Mouse (Mus musculus): ENCODE data around the gene Ccnyl1. TPM values are rescaled to one million over a fixed set of nuclear protein-coding genes. Genes with fewer than 3 reads are reported as not detected.
A peak's percentile ranks its signal among the peaks of the same experiment; 100 is the strongest.

Ccnyl1 gene
- polyA plus RNA-seq, 1 experiment from 2014 or later, result 3.9 TPM

GRCm38 (mm10) chr1:64753109-64753508, 62.9 kb downstream of the Ccnyl1 start:
- no peaks in the 10 kb centered on the region for H3K27me3 ChIP-seq (ENCODE audit: control insufficient read depth, insufficient read depth, low read length)
- no peak for TF ChIP-seq EP300 (optimal IDR thresholded peaks at IDR 0.05)
- no peak for TF ChIP-seq CTCF (IDR thresholded peaks at IDR 0.05; ENCODE audit: low read depth)
- H3K27ac ChIP-seq (replicated peaks), result no peak overlapping the region
- no peak overlapping the region for H3K9ac ChIP-seq (ENCODE audit: low read length)
- no peak for DNase-seq (ENCODE audit: low spot score)
- ATAC-seq (ENCODE audit: low FRiP score, low TSS enrichment), result no peak
- H3K4me3 ChIP-seq (ENCODE audit: low read depth, low read length), result no peak overlapping the region
- WGBS, result 69% methylated on average over 8 of the region's 8 CpGs
- 0 out of 2 replicates have a peak, but pooled peaks cover 6% of the 10 kb centered on the region for H3K4me1 ChIP-seq (replicated peaks; ENCODE audit: control insufficient read depth, insufficient read depth)
- H3K9me3 ChIP-seq (ENCODE audit: control insufficient read depth, low read length), result no peaks in the 10 kb centered on the region
- H3K4me2 ChIP-seq (replicated peaks; ENCODE audit: low read depth), result no peak overlapping the region
- no peaks in the 10 kb centered on the region for H3K36me3 ChIP-seq (ENCODE audit: control insufficient read depth, insufficient read depth, low read length)

GRCm38 (mm10) chr1:64753668-64754067, 63.4 kb downstream of the Ccnyl1 start:
- no peak overlapping the region for H3K9ac ChIP-seq (ENCODE audit: low read length)
- TF ChIP-seq CTCF (IDR thresholded peaks at IDR 0.05; ENCODE audit: low read depth), result no peak
- no peak for TF ChIP-seq EP300 (optimal IDR thresholded peaks at IDR 0.05)
- H3K27ac ChIP-seq (replicated peaks), result no peak overlapping the region
- no peaks in the 10 kb centered on the region for H3K36me3 ChIP-seq (ENCODE audit: control insufficient read depth, insufficient read depth, low read length)
- WGBS, result 59% methylated on average over 7 of the region's 7 CpGs
- ATAC-seq (ENCODE audit: low FRiP score, low TSS enrichment) (no peak), DNase-seq (ENCODE audit: low spot score) (no peak)
- H3K9me3 ChIP-seq (ENCODE audit: control insufficient read depth, low read length), result no peaks in the 10 kb centered on the region
- H3K27me3 ChIP-seq (ENCODE audit: control insufficient read depth, insufficient read depth, low read length), result no peaks in the 10 kb centered on the region
- no peak overlapping the region for H3K4me3 ChIP-seq (ENCODE audit: low read depth, low read length)
- H3K4me1 ChIP-seq (replicated peaks; ENCODE audit: control insufficient read depth, insufficient read depth), result 0 out of 2 replicates have a peak, but pooled peaks cover 6% of the 10 kb centered on the region
- H3K4me2 ChIP-seq (replicated peaks; ENCODE audit: low read depth), result no peak overlapping the region

GRCm38 (mm10) chr1:64754658-64755057, 64.4 kb downstream of the Ccnyl1 start:
- Histone ChIP-seq H3K4me3 (ENCODE audit: low read depth, low read length) (no peak overlapping the region), H3K27ac (replicated peaks) (no peak overlapping the region), H3K4me2 (replicated peaks; ENCODE audit: low read depth) (no peak overlapping the region), H3K9me3 (ENCODE audit: control insufficient read depth, low read length) (no peaks in the 10 kb centered on the region), H3K27me3 (ENCODE audit: control insufficient read depth, insufficient read depth, low read length) (no peaks in the 10 kb centered on the region), H3K9ac (ENCODE audit: low read length) (no peak overlapping the region), H3K4me1 (replicated peaks; ENCODE audit: control insufficient read depth, insufficient read depth) (0 out of 2 replicates have a peak, but pooled peaks cover 6% of the 10 kb centered on the region), H3K36me3 (ENCODE audit: control insufficient read depth, insufficient read depth, low read length) (no peaks in the 10 kb centered on the region)
- peak; percentile 15 for DNase-seq (ENCODE audit: low spot score)
- peak; percentile 22; the same call in 1 of the 2 replicates for ATAC-seq (ENCODE audit: low FRiP score, low TSS enrichment)
- WGBS, result 81% methylated on average over 5 of the region's 5 CpGs
- no peak for TF ChIP-seq CTCF (IDR thresholded peaks at IDR 0.05; ENCODE audit: low read depth)
- no peak for TF ChIP-seq EP300 (optimal IDR thresholded peaks at IDR 0.05)

- 36% methylated on average over 7 of the region's 7 CpGs for WGBS
- Histone ChIP-seq H3K36me3 (ENCODE audit: control insufficient read depth, insufficient read depth, low read length) (no peaks in the 10 kb centered on the region), H3K27ac (replicated peaks) (peak overlapping the region; percentile 77)
These were observed 65.8 kb downstream of the Ccnyl1 start for GRCm38 (mm10) chr1:64755971-64756639.

GRCm38 (mm10) chr1:64756640-64757030, 66.4 kb downstream of the Ccnyl1 start:
- Histone ChIP-seq H3K9ac (ENCODE audit: low read length) (no peak overlapping the region), H3K4me1 (replicated peaks; ENCODE audit: control insufficient read depth, insufficient read depth) (0 out of 2 replicates have a peak, but pooled peaks cover 6% of the 10 kb centered on the region), H3K4me3 (ENCODE audit: low read depth, low read length) (no peak overlapping the region), H3K9me3 (ENCODE audit: control insufficient read depth, low read length) (no peaks in the 10 kb centered on the region), H3K27me3 (ENCODE audit: control insufficient read depth, insufficient read depth, low read length) (no peaks in the 10 kb centered on the region), H3K36me3 (ENCODE audit: control insufficient read depth, insufficient read depth, low read length) (no peaks in the 10 kb centered on the region), H3K4me2 (replicated peaks; ENCODE audit: low read depth) (peak overlapping the region; percentile 2; the same call in 1 of the 2 replicates), H3K27ac (replicated peaks) (peak overlapping the region; percentile 77)
- TF ChIP-seq CTCF (IDR thresholded peaks at IDR 0.05; ENCODE audit: low read depth) (no peak), EP300 (optimal IDR thresholded peaks at IDR 0.05) (no peak)
- no peak for ATAC-seq (ENCODE audit: low FRiP score, low TSS enrichment)
- peak; percentile 40 for DNase-seq (ENCODE audit: low spot score)
- WGBS, result 28% methylated on average over 10 of the region's 10 CpGs

More at GRCm38 (mm10) chr1:64755971-64756639, 65.8 kb downstream of the Ccnyl1 start:
- H3K4me1 ChIP-seq (replicated peaks; ENCODE audit: control insufficient read depth, insufficient read depth), result 0 out of 2 replicates have a peak, but pooled peaks cover 6% of the 10 kb centered on the region
- H3K9me3 ChIP-seq (ENCODE audit: control insufficient read depth, low read length), result no peaks in the 10 kb centered on the region
- no peak overlapping the region for H3K4me3 ChIP-seq (ENCODE audit: low read depth, low read length)
- DNase-seq (ENCODE audit: low spot score) (no peak), ATAC-seq (ENCODE audit: low FRiP score, low TSS enrichment) (0 out of 2 replicates have a peak, but pooled peaks have one; percentile 33)
- no peak for TF ChIP-seq CTCF (IDR thresholded peaks at IDR 0.05; ENCODE audit: low read depth)
- TF ChIP-seq EP300 (optimal IDR thresholded peaks at IDR 0.05), result no peak
- peak overlapping the region; percentile 2; the same call in 1 of the 2 replicates for H3K4me2 ChIP-seq (replicated peaks; ENCODE audit: low read depth)
- no peaks in the 10 kb centered on the region for H3K27me3 ChIP-seq (ENCODE audit: control insufficient read depth, insufficient read depth, low read length)
- peak overlapping the region; percentile 18; the same call in 1 of the 2 replicates for H3K9ac ChIP-seq (ENCODE audit: low read length)

GRCm38 (mm10) chr1:64757254-64757653, 67.0 kb downstream of the Ccnyl1 start:
- H3K4me1 ChIP-seq (replicated peaks; ENCODE audit: control insufficient read depth, insufficient read depth), result 0 out of 2 replicates have a peak, but pooled peaks cover 6% of the 10 kb centered on the region
- no peak overlapping the region for H3K9ac ChIP-seq (ENCODE audit: low read length)
- WGBS, result 30% methylated on average over 2 of the region's 2 CpGs
- no peaks in the 10 kb centered on the region for H3K36me3 ChIP-seq (ENCODE audit: control insufficient read depth, insufficient read depth, low read length)
- no peaks in the 10 kb centered on the region for H3K27me3 ChIP-seq (ENCODE audit: control insufficient read depth, insufficient read depth, low read length)
- DNase-seq (ENCODE audit: low spot score) (peak; percentile 69), ATAC-seq (ENCODE audit: low FRiP score, low TSS enrichment) (peak; percentile 89)
- no peak for TF ChIP-seq EP300 (optimal IDR thresholded peaks at IDR 0.05)
- no peak; the same call in 1 of the 2 replicates for TF ChIP-seq CTCF (IDR thresholded peaks at IDR 0.05; ENCODE audit: low read depth)
- H3K27ac ChIP-seq (replicated peaks), result peak overlapping the region; percentile 77
- no peak overlapping the region for H3K4me3 ChIP-seq (ENCODE audit: low read depth, low read length)
- no peaks in the 10 kb centered on the region for H3K9me3 ChIP-seq (ENCODE audit: control insufficient read depth, low read length)
- H3K4me2 ChIP-seq (replicated peaks; ENCODE audit: low read depth), result no peak overlapping the region

All from stomach, postnatal 0 days (tissue).